Mouse (Mus musculus): ENCODE data around the gene Als2cr12. TPM values are rescaled to one million over a fixed set of nuclear protein-coding genes. Genes with fewer than 3 reads are reported as not detected.
"Not testable (repeated sequence)": the region's sequence is repeated elsewhere in the genome, so short reads cannot be mapped to it uniquely, and the experiment has no call there.

Als2cr12 gene
- polyA plus RNA-seq, 1 experiment from 2014 or later: not detected

GRCm38 (mm10) chr1:58616176-58616575 is 79.6 kb downstream of the Als2cr12 start:
- H3K36me3 ChIP-seq (replicated peaks): no peaks in the 10 kb centered on the region
- no peak overlapping the region for H3K27ac ChIP-seq
- H3K4me3 ChIP-seq (replicated peaks): no peak overlapping the region
- no peak for ATAC-seq (ENCODE audit: low FRiP score)
- H3K4me2 ChIP-seq: no peak overlapping the region
- 0 out of 2 replicates have a peak, but pooled peaks cover 4% of the 10 kb centered on the region for H3K9me3 ChIP-seq
- H3K4me1 ChIP-seq: no peaks in the 10 kb centered on the region
- no peaks in the 10 kb centered on the region for H3K27me3 ChIP-seq
- WGBS: 75% methylated on average over 3 of the region's 3 CpGs
- H3K9ac ChIP-seq: no peak overlapping the region

GRCm38 (mm10) chr1:58615146-58615545 is 80.6 kb downstream of the Als2cr12 start:
- Histone ChIP-seq H3K4me3 (replicated peaks) (no peak overlapping the region), H3K9ac (no peak overlapping the region), H3K4me2 (no peak overlapping the region), H3K27me3 (no peaks in the 10 kb centered on the region), H3K4me1 (no peaks in the 10 kb centered on the region), H3K36me3 (replicated peaks) (no peaks in the 10 kb centered on the region), H3K9me3 (0 out of 2 replicates have a peak, but pooled peaks cover 4% of the 10 kb centered on the region), H3K27ac (no peak overlapping the region)
- no peak for ATAC-seq (ENCODE audit: low FRiP score)
- WGBS: 89% methylated on average over 4 of the region's 4 CpGs

GRCm38 (mm10) chr1:58614424-58614823 is 81.4 kb downstream of the Als2cr12 start:
- H3K4me2 ChIP-seq: no peak overlapping the region
- no peak for ATAC-seq (ENCODE audit: low FRiP score)
- no peak overlapping the region for H3K4me3 ChIP-seq (replicated peaks)
- WGBS: 66% methylated on average over 3 of the region's 3 CpGs
- H3K4me1 ChIP-seq: no peaks in the 10 kb centered on the region
- no peak overlapping the region for H3K27ac ChIP-seq
- H3K9ac ChIP-seq: no peak overlapping the region
- 0 out of 2 replicates have a peak, but pooled peaks cover 4% of the 10 kb centered on the region for H3K9me3 ChIP-seq
- no peaks in the 10 kb centered on the region for H3K27me3 ChIP-seq
- H3K36me3 ChIP-seq (replicated peaks): no peaks in the 10 kb centered on the region

GRCm38 (mm10) chr1:58613786-58614185 is 82.0 kb downstream of the Als2cr12 start:
- H3K27ac ChIP-seq: no peak overlapping the region
- WGBS: 85% methylated on average over 6 of the region's 6 CpGs
- no peak overlapping the region for H3K9ac ChIP-seq
- no peak overlapping the region for H3K4me3 ChIP-seq (replicated peaks)
- no peaks in the 10 kb centered on the region for H3K36me3 ChIP-seq (replicated peaks)
- no peaks in the 10 kb centered on the region for H3K27me3 ChIP-seq
- H3K4me1 ChIP-seq: no peaks in the 10 kb centered on the region
- ATAC-seq (ENCODE audit: low FRiP score): no peak
- no peak overlapping the region for H3K4me2 ChIP-seq
- H3K9me3 ChIP-seq: 0 out of 2 replicates have a peak, but pooled peaks cover 2% of the 10 kb centered on the region

- 50% methylated on average over 1 of the region's 1 CpGs for WGBS
- Histone ChIP-seq H3K27me3 (no peaks in the 10 kb centered on the region), H3K27ac (no peak overlapping the region), H3K9me3 (peaks cover 5% of the 10 kb centered on the region; the same call in 1 of the 2 replicates), H3K9ac (no peak overlapping the region), H3K4me2 (no peak overlapping the region), H3K4me3 (replicated peaks) (no peak overlapping the region), H3K4me1 (no peaks in the 10 kb centered on the region), H3K36me3 (replicated peaks) (no peaks in the 10 kb centered on the region)
- ATAC-seq (ENCODE audit: low FRiP score): no peak
Observed at GRCm38 (mm10) chr1:58610611-58611010, 85.2 kb downstream of the Als2cr12 start.

GRCm38 (mm10) chr1:58610166-58610565 is 85.6 kb downstream of the Als2cr12 start:
- 85% methylated on average over 1 of the region's 1 CpGs for WGBS
- no peaks in the 10 kb centered on the region for H3K36me3 ChIP-seq (replicated peaks)
- no peak overlapping the region for H3K9ac ChIP-seq
- no peak overlapping the region for H3K4me2 ChIP-seq
- ATAC-seq (ENCODE audit: low FRiP score): no peak
- no peaks in the 10 kb centered on the region for H3K4me1 ChIP-seq
- H3K9me3 ChIP-seq: peaks cover 5% of the 10 kb centered on the region; the same call in 1 of the 2 replicates
- no peak overlapping the region for H3K4me3 ChIP-seq (replicated peaks)
- H3K27me3 ChIP-seq: no peaks in the 10 kb centered on the region
- no peak overlapping the region for H3K27ac ChIP-seq

GRCm38 (mm10) chr1:58609591-58609990 is 86.2 kb downstream of the Als2cr12 start:
- H3K4me1 ChIP-seq; ATAC-seq (ENCODE audit: low FRiP score); H3K4me2 ChIP-seq; H3K27me3 ChIP-seq; H3K27ac ChIP-seq; H3K9ac ChIP-seq; H3K4me3 ChIP-seq (replicated peaks); H3K36me3 ChIP-seq (replicated peaks); H3K9me3 ChIP-seq: not testable (repeated sequence)
- 92% methylated on average over 5 of the region's 5 CpGs for WGBS

GRCm38 (mm10) chr1:58603738-58604137 is 92.1 kb downstream of the Als2cr12 start:
- Histone ChIP-seq H3K36me3 (replicated peaks) (no peaks in the 10 kb centered on the region), H3K9me3 (peaks cover 5% of the 10 kb centered on the region; the same call in 1 of the 2 replicates), H3K4me1 (no peaks in the 10 kb centered on the region), H3K4me2 (no peak overlapping the region), H3K9ac (no peak overlapping the region), H3K4me3 (replicated peaks) (no peak overlapping the region), H3K27ac (no peak overlapping the region), H3K27me3 (no peaks in the 10 kb centered on the region)
- WGBS: 86% methylated on average over 4 of the region's 4 CpGs
- no peak for ATAC-seq (ENCODE audit: low FRiP score)

- 86% methylated on average over 4 of the region's 4 CpGs for WGBS
- no peak for ATAC-seq (ENCODE audit: low FRiP score)
- H3K4me1 ChIP-seq: no peaks in the 10 kb centered on the region
Observed at GRCm38 (mm10) chr1:58602681-58603080, 93.1 kb downstream of the Als2cr12 start.

More at GRCm38 (mm10) chr1:58602681-58603080, 93.1 kb downstream of the Als2cr12 start:
- Histone ChIP-seq H3K9ac (no peak overlapping the region), H3K27me3 (no peaks in the 10 kb centered on the region), H3K4me2 (no peak overlapping the region), H3K4me3 (replicated peaks) (no peak overlapping the region), H3K27ac (no peak overlapping the region), H3K36me3 (replicated peaks) (no peaks in the 10 kb centered on the region), H3K9me3 (peaks cover 5% of the 10 kb centered on the region; the same call in 1 of the 2 replicates)

Other genes starting within 250 kb of the Als2cr12 start
- 39.7 and 43.7 TPM in 2 replicates for gene Orc2, start 190.9 kb downstream of the Als2cr12 start, polyA plus RNA-seq (2016; fragmentation: Nextera tagmentation; extraction: Ambion mirVana)
- 10.2 and 11.2 TPM in 2 replicates for gene Fam126b, start 109.7 kb downstream of the Als2cr12 start, polyA plus RNA-seq (2016; fragmentation: Nextera tagmentation; extraction: Ambion mirVana)
- gene Ndufb3, start 109.6 kb downstream of the Als2cr12 start, polyA plus RNA-seq (2016; fragmentation: Nextera tagmentation; extraction: Ambion mirVana): 168 and 170 TPM in 2 replicates
- 23.8 and 24.8 TPM in 2 replicates for gene Cflar, start 15.5 kb upstream of the Als2cr12 start, polyA plus RNA-seq (2016; fragmentation: Nextera tagmentation; extraction: Ambion mirVana)
- 10.1 and 11.1 TPM in 2 replicates for gene Casp8, start 99.4 kb upstream of the Als2cr12 start, polyA plus RNA-seq (2016; fragmentation: Nextera tagmentation; extraction: Ambion mirVana)

Measured in forebrain, embryonic 12.5 days (tissue).